Mouse (Mus musculus) heart, embryonic 15.5 days (tissue): ENCODE data around the gene Plcd3. TPM values are rescaled to one million over a fixed set of nuclear protein-coding genes. Genes with fewer than 3 reads are reported as not detected.

ENCODE experiments used
- ATAC-seq: fragments of 200-750 bp; cut with Nextera tagmentation; replicated peaks from 2 replicates; pipeline ENCODE4 v1.8.0; 2017; ENCODE audit warnings: low read depth, moderate TSS enrichment; ENCODE audit not compliant: insufficient number of reproducible peaks, insufficient read depth, low FRiP score
- H3K27ac ChIP-seq: fragments of 300-500 bp; sonication (generic); 2 replicates; pipeline ENCODE4 v1.5.1; 2015; ENCODE audit warnings: mild to moderate bottlenecking, inconsistent platforms
- H3K27me3 ChIP-seq: fragments of 300-500 bp; sonication (generic); 2 replicates; pipeline ENCODE4 v1.6.1; 2015; ENCODE audit warnings: inconsistent platforms
- H3K36me3 ChIP-seq: fragments of 300-500 bp; sonication (generic); 2 replicates; pipeline ENCODE4 v1.6.1; 2015; ENCODE audit warnings: mild to moderate bottlenecking, inconsistent platforms
- H3K4me1 ChIP-seq: fragments of 300-500 bp; sonication (generic); replicated peaks from 2 replicates; pipeline ENCODE4 v1.6.1; 2015; ENCODE audit warnings: inconsistent platforms
- H3K4me2 ChIP-seq: fragments of 300-500 bp; sonication (generic); 2 replicates; pipeline ENCODE4 v1.6.1; 2015; ENCODE audit warnings: inconsistent platforms, mild to moderate bottlenecking, moderate library complexity
- H3K4me3 ChIP-seq: fragments of 300-500 bp; sonication (generic); 2 replicates; pipeline ENCODE4 v1.5.1; 2015; ENCODE audit warnings: mild to moderate bottlenecking, inconsistent platforms
- H3K9ac ChIP-seq: fragments of 300-500 bp; sonication (generic); 2 replicates; pipeline ENCODE4 v1.6.1; 2015; ENCODE audit warnings: mild to moderate bottlenecking, inconsistent platforms
- H3K9me3 ChIP-seq: fragments of 300-500 bp; sonication (generic); replicated peaks from 2 replicates; pipeline ENCODE4 v1.6.1; 2016; ENCODE audit warnings: inconsistent platforms
- WGBS: fragments of 180-500 bp; shearing (Covaris S2); methylation state at CpG from one replicate; pipeline ENCODE4 v1.1.7; 2015; ENCODE audit warnings: mixed read lengths; 5-methylcytosine and 5-hydroxymethylcytosine counted together
- polyA plus RNA-seq: library from polyadenylated mRNA; unstranded; fragments of >200 nt; fragmentation: Nextera tagmentation; extraction: Ambion mirVana; gene quantifications from 2 replicates; pipeline ENCODE4 v1.2.1, GENCODE M21; 2015

The Plcd3 gene
- 11.0 and 11.8 TPM in 2 replicates for polyA plus RNA-seq

DNA sequence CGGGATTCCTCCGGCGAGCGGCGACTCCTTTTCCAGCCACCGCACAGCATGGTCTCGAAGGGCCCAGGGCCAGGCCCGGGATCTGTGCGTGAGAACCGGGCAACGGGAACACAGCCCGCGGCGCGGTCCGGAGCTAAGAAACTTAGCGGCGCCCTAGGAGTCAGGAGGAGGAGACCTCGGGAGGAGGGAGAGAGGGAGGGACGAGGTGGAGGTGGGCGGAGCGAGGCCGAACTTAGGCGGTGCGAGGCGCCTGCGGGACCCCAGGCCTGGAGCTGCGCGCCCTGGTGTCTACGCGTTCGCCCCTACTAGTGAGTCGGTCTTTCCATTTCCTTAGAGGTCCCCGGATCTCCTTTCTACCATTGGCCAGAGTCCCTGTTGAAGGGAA, at the start of gene Plcd3, which contains the start of gene Acbd4:
Plcd3 (minus strand) TSS at position 178 of the 385 bp plus-strand sequence.
Acbd4 (plus strand) TSS at position 202 of the 385 bp plus-strand sequence.
- peak; percentile 28; the same call in 1 of the 2 replicates for ATAC-seq
- no peaks in the 10 kb centered on the region for H3K36me3 ChIP-seq
- H3K27ac ChIP-seq, result peak within 1 kb of the TSS; percentile 40
- peaks cover 67% of the 10 kb centered on the region for H3K4me1 ChIP-seq
- no peaks in the 10 kb centered on the region for H3K27me3 ChIP-seq
- under 1% methylated on average over 34 of the region's 34 CpGs for WGBS
- H3K4me3 ChIP-seq, result peak within 1 kb of the TSS; percentile 57
- peak within 1 kb of the TSS; percentile 88 for H3K4me2 ChIP-seq
- H3K9me3 ChIP-seq, result no peaks in the 10 kb centered on the region
- peak within 1 kb of the TSS; percentile 62 for H3K9ac ChIP-seq

DNA sequence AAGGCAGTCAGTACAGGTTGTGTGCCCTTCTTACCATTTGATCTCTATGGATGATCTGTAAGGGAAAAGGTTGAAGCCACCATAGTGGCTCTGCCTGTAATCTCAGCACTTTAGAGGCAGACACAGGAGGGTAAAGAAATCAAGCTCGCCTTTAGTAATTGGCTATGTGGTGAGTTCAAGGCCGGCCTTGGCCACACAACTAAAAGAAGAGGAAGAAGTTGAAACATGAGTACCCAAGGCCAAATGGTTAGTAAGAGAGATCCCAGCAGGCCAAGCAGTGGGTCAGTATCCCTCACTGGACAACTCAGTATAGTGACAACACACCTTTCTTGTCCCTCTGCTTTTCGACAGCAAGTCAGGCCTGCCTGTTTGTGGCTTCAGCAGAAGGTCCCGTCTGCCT, 48.3 kb upstream of the Plcd3 start:
- Histone ChIP-seq H3K4me3 (no peak overlapping the region), H3K9ac (no peak overlapping the region), H3K9me3 (no peaks in the 10 kb centered on the region), H3K27ac (no peak overlapping the region), H3K4me2 (no peak overlapping the region), H3K4me1 (peaks cover 4% of the 10 kb centered on the region), H3K27me3 (no peaks in the 10 kb centered on the region), H3K36me3 (no peaks in the 10 kb centered on the region)
- 88% methylated on average over 4 of the region's 4 CpGs for WGBS
- ATAC-seq, result no peak

- Histone ChIP-seq H3K4me3 (no peak overlapping the region), H3K36me3 (no peaks in the 10 kb centered on the region), H3K9me3 (no peaks in the 10 kb centered on the region), H3K27me3 (no peaks in the 10 kb centered on the region), H3K4me2 (no peak overlapping the region), H3K4me1 (peaks cover 16% of the 10 kb centered on the region), H3K27ac (no peak overlapping the region), H3K9ac (no peak overlapping the region)
- 70% methylated on average over 4 of the region's 4 CpGs for WGBS
- no peak for ATAC-seq
Observed at GRCm38 (mm10) chr11:103147766-103148165, 46.3 kb upstream of the Plcd3 start.

- ATAC-seq, result no peak
- peaks cover 29% of the 10 kb centered on the region for H3K4me1 ChIP-seq
- H3K4me3 ChIP-seq, result no peak overlapping the region
- WGBS, result 88% methylated on average over 4 of the region's 4 CpGs
- H3K27ac ChIP-seq, result no peak overlapping the region
- H3K9me3 ChIP-seq, result no peaks in the 10 kb centered on the region
- H3K27me3 ChIP-seq, result no peaks in the 10 kb centered on the region
- no peaks in the 10 kb centered on the region for H3K36me3 ChIP-seq
- H3K9ac ChIP-seq, result no peak overlapping the region
- no peak overlapping the region for H3K4me2 ChIP-seq
Observed at GRCm38 (mm10) chr11:103146386-103146785, 44.9 kb upstream of the Plcd3 start.

DNA sequence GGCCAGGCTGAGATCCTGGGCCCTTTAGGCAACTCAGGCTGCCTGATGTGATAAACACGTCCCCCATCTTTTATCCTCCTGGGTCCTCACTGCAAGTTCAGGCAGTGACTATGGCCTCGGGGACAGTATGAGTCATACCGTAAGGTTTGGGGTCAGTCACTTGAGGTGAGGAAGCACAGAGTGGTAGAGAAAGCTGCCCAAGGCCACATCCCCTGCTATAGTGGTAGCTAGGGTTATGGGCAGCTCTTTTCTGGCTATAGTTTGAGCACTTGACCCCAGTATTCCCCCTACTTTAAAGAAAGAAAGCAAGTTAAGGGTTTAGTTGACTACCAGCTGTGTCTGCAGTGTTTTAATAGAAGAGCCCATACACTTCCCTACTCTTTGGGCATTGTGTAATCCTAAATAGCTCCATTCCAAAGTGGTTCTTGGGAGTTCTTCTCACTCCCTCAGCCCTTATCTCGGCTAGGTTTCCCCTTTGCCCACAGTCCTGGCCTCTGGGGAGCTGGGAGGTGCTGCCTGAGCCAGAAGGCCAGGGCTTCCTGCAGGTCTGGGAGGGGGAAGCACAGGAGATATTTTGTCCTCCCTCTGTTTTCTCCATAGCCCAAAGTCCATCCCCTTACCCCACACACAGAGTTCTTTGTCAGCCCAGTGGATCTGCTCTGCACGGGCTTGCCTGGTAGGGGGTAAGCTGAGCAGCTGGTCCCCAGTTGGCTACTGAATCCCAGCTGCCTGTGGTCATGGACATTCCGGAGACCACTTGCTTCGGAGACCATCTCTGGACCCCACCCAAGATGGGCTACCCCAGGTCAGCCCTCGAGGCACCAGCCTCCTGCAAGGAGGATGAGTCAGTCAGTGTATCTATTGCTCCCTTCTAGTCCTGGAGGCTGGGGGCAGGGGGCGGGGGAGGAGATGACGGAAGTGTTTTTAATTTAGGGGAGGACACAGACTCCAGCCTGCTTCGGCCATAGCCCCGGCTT, 43.1 kb upstream of the Plcd3 start:
- no peaks in the 10 kb centered on the region for H3K36me3 ChIP-seq

GRCm38 (mm10) chr11:103142441-103143182, 41.2 kb upstream of the Plcd3 start:
- peaks cover 39% of the 10 kb centered on the region for H3K4me1 ChIP-seq

More for the DNA sequence above, 43.1 kb upstream of the Plcd3 start:
- Histone ChIP-seq H3K4me2 (no peak overlapping the region), H3K27me3 (no peaks in the 10 kb centered on the region), H3K4me1 (peaks cover 39% of the 10 kb centered on the region), H3K9me3 (no peaks in the 10 kb centered on the region), H3K27ac (peak overlapping the region; percentile 58), H3K4me3 (no peak overlapping the region), H3K9ac (no peak overlapping the region)
- no peak for ATAC-seq
- 44% methylated on average over 12 of the region's 12 CpGs for WGBS

GRCm38 (mm10) chr11:103141944-103142255, 40.4 kb upstream of the Plcd3 start:
- 0 out of 2 replicates have a peak, but pooled peaks have one; percentile 19 for ATAC-seq
- 36% methylated on average over 1 of the region's 1 CpGs for WGBS
- Histone ChIP-seq H3K27me3 (no peaks in the 10 kb centered on the region), H3K4me1 (peaks cover 39% of the 10 kb centered on the region), H3K36me3 (no peaks in the 10 kb centered on the region), H3K4me2 (0 out of 2 replicates have a peak overlapping the region, but pooled peaks have one; percentile 24), H3K9ac (no peak overlapping the region), H3K9me3 (no peaks in the 10 kb centered on the region), H3K27ac (peak overlapping the region; percentile 82), H3K4me3 (no peak overlapping the region)

More at GRCm38 (mm10) chr11:103142441-103143182, 41.2 kb upstream of the Plcd3 start:
- Histone ChIP-seq H3K36me3 (no peaks in the 10 kb centered on the region), H3K4me2 (peak overlapping the region; percentile 58), H3K9ac (peak overlapping the region; percentile 38), H3K9me3 (no peaks in the 10 kb centered on the region), H3K27ac (peak overlapping the region; percentile 82), H3K27me3 (no peaks in the 10 kb centered on the region), H3K4me3 (peak overlapping the region; percentile 35)
- WGBS, result 29% methylated on average over 8 of the region's 8 CpGs
- peak; percentile 67 for ATAC-seq

DNA sequence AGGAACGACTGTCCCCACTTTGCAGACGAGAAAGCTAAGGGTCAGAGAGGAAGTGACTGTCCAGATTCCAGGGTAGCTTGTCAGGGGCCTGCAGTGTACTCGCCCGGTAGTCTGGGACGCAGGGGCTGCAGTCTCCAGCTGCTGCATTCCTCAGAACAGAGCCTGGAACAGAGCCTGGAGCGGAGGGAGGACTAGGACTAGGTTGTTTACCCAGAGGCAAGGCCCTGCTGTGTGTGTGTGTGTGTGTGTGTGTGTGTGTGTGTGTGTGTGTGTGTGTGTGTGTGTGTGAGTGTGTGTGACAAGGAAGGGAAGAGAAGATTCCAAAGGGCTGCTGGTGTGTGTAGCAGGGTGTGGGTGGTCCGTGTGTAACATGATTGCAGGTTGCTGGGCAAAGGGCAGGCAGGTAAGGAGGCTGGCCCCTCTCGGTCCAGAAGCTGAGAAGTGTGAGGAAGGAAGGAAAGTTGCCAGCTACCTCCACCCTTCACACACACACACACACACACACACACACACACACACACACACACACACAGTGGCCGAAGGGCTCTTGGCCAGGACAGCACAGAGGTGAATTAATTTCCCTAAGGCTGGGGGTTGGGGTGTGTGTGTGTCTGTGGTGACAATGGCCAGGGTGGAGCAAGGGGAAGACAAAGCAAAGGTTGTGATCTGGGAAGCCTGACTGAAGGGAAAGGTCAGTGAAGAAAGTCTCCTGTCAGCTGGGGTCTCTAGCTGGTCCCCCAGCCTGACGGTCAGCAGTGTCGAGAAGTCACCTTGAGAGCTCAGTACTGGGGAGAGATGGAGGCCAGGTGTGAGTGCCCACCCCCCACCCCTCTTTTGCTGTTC, 39.9 kb upstream of the Plcd3 start:
- H3K27ac ChIP-seq, result peak overlapping the region; percentile 82
- H3K9ac ChIP-seq, result no peak overlapping the region
- peak; percentile 58 for ATAC-seq
- 29% methylated on average over 11 of the region's 11 CpGs for WGBS
- H3K9me3 ChIP-seq, result no peaks in the 10 kb centered on the region
- H3K36me3 ChIP-seq, result no peaks in the 10 kb centered on the region
- peaks cover 39% of the 10 kb centered on the region for H3K4me1 ChIP-seq
- no peaks in the 10 kb centered on the region for H3K27me3 ChIP-seq
- 0 out of 2 replicates have a peak overlapping the region, but pooled peaks have one; percentile 24 for H3K4me2 ChIP-seq
- no peak overlapping the region for H3K4me3 ChIP-seq

GRCm38 (mm10) chr11:103140763-103141100, 39.3 kb upstream of the Plcd3 start:
- Histone ChIP-seq H3K4me2 (no peak overlapping the region), H3K36me3 (no peaks in the 10 kb centered on the region), H3K9ac (no peak overlapping the region), H3K27ac (peak overlapping the region; percentile 82), H3K27me3 (no peaks in the 10 kb centered on the region), H3K4me1 (peaks cover 39% of the 10 kb centered on the region), H3K4me3 (no peak overlapping the region), H3K9me3 (no peaks in the 10 kb centered on the region)
- peak; percentile 3; the same call in 1 of the 2 replicates for ATAC-seq
- WGBS, result 40% methylated on average over 6 of the region's 6 CpGs

GRCm38 (mm10) chr11:103139951-103140762, 38.7 kb upstream of the Plcd3 start:
- Histone ChIP-seq H3K9ac (no peak overlapping the region), H3K4me3 (no peak overlapping the region), H3K27ac (peak overlapping the region; percentile 82), H3K27me3 (no peaks in the 10 kb centered on the region), H3K4me2 (no peak overlapping the region), H3K9me3 (no peaks in the 10 kb centered on the region), H3K36me3 (no peaks in the 10 kb centered on the region), H3K4me1 (peaks cover 39% of the 10 kb centered on the region)
- 82% methylated on average over 14 of the region's 14 CpGs for WGBS
- no peak for ATAC-seq
